Mouse (Mus musculus): Measurements from ENCODE around the gene Gstp1. TPM values are rescaled to one million over a fixed set of nuclear protein-coding genes. Genes with fewer than 3 reads are reported as not detected.
"Not testable (repeated sequence)": the region's sequence is repeated elsewhere in the genome, so short reads cannot be mapped to it uniquely, and the experiment has no call there.

Gstp1 gene
- total and polyA plus RNA-seq, 3 experiments, result 356 to 490 (median 371) TPM

DNA sequence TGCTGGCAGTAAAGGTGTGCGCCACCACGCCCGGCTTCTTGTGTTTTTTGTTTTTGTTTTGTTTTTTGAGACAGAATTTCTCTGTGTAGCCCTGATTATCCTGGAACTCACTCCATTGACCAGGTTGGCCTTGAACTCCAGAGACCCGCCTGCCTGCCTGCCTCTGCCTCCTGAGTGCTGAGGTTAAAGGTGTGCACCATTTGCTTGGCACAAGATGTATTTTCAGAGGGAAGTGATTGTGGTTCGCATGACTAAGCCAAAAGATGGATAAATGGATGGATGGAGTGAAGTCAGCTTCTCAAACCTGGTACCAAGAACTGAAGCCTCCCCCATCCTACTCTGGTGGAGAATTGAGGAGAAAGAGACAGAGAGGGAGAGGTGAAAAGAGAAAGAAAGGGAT is 16.8 kb upstream of the Gstp1 start:
- 88% methylated on average over 5 of the region's 5 CpGs for WGBS
- no peak overlapping the region for H3K4me3 ChIP-seq
- TF ChIP-seq CTCF (IDR thresholded peaks at IDR 0.05) (no peak), EP300 (IDR thresholded peaks at IDR 0.05; ENCODE audit: insufficient read depth, low read depth, low read length) (no peak), POLR2A (IDR thresholded peaks at IDR 0.05; ENCODE audit: insufficient read depth, low read depth, low read length) (no peak)
- H3K79me2 ChIP-seq (replicated peaks; ENCODE audit: control insufficient read depth, insufficient read depth, low read length), result no peaks in the 10 kb centered on the region
- intact Hi-C loops (cut with DNase I), result loop anchor here (5.0 kb wide), 1 partner anchor 173 kb away; no protein-coding TSS in a partner anchor
- no peaks in the 10 kb centered on the region for H3K27me3 ChIP-seq (ENCODE audit: control insufficient read depth, insufficient read depth, low read length)
- H3K27ac ChIP-seq, result no peak overlapping the region
- no peak for DNase-seq
- H3K9ac ChIP-seq (ENCODE audit: low read depth, low read length), result no peak overlapping the region
- H3K36me3 ChIP-seq (ENCODE audit: control insufficient read depth, insufficient read depth, low read length), result no peaks in the 10 kb centered on the region
- H3K4me1 ChIP-seq (ENCODE audit: control insufficient read depth, insufficient read depth, low read length), result no peaks in the 10 kb centered on the region; the same call in 1 of the 2 replicates

DNA sequence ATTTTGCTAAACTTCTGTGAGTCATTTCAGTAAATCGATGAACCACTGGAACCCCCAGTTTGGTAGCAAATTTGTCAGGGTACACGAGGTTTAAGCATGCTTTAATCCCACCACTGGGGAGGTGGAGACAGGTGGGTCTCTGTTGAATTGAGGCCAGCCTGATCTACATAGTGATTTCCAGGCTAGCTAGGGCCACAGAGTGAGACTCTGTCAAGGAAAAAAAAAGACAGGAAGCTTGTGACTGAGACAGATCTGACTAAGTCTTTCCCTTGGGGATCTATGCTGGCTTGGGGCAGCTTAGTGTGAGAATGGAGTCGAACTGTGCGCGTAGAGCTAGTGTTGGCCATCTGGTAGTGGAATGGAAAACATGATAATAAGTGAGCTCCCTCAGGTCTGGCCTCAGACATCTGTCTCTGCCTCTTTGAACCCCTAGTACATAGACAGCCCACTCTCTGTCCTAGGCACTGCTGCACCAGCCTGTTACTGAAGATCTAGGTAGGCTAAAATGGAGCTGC is 14.8 kb upstream of the Gstp1 start:
- H3K36me3 ChIP-seq (ENCODE audit: control insufficient read depth, insufficient read depth, low read length), result no peaks in the 10 kb centered on the region
- H3K79me2 ChIP-seq (replicated peaks; ENCODE audit: control insufficient read depth, insufficient read depth, low read length), result no peaks in the 10 kb centered on the region
- no peak overlapping the region for H3K4me3 ChIP-seq
- DNase-seq, result no peak
- no peak overlapping the region; the same call in 1 of the 2 replicates for H3K27ac ChIP-seq
- TF ChIP-seq POLR2A (IDR thresholded peaks at IDR 0.05; ENCODE audit: insufficient read depth, low read depth, low read length) (no peak), EP300 (IDR thresholded peaks at IDR 0.05; ENCODE audit: insufficient read depth, low read depth, low read length) (no peak), CTCF (IDR thresholded peaks at IDR 0.05) (no peak)
- intact Hi-C loops (cut with DNase I), result loop anchor here (5.0 kb wide), 1 partner anchor 175 kb away; no protein-coding TSS in a partner anchor
- H3K9ac ChIP-seq (ENCODE audit: low read depth, low read length), result no peak overlapping the region
- 43% methylated on average over 5 of the region's 5 CpGs for WGBS
- no peaks in the 10 kb centered on the region; the same call in 1 of the 2 replicates for H3K4me1 ChIP-seq (ENCODE audit: control insufficient read depth, insufficient read depth, low read length)
- no peaks in the 10 kb centered on the region for H3K27me3 ChIP-seq (ENCODE audit: control insufficient read depth, insufficient read depth, low read length)

DNA sequence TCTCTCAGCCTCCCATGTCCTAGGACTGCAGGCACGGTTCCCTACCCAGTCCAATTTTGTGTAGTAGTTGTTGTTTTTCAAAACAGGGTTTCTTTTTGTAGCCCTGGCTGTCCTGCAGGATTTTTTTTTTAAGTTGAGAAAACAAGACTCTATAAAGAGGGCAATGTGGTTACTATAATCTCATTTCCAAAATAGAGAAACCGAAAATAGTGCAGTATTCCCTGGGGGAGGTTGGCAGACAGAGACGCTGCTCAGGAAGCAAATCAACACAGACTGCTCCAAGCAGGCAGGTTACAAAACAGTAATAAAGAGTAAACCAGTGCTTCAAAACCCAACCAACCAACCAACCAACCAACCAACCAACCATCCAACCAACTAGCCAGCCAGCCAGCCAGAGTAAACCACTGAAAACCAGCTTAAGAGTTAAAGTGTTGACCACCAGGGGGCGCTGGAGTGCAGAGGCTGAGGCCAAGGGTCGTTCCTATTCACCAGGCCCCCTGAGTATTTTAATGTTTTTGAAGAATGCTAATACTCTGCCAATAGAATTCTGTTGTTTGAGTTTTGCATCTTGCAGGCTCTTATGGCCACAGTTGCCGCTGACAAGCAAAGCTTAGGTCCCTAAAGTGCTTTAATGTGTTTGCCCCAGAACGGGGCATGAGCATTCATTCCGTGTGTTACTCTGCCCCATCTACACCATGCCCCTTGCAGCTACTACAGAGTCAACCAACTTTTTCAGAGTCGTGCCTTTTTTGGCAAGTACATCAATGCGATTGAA is 14.1 kb upstream of the Gstp1 start:
- Histone ChIP-seq H3K4me1 (ENCODE audit: control insufficient read depth, insufficient read depth, low read length) (no peaks in the 10 kb centered on the region; the same call in 1 of the 2 replicates), H3K4me3 (no peak overlapping the region), H3K27ac (no peak overlapping the region; the same call in 1 of the 2 replicates), H3K79me2 (replicated peaks; ENCODE audit: control insufficient read depth, insufficient read depth, low read length) (no peaks in the 10 kb centered on the region), H3K36me3 (ENCODE audit: control insufficient read depth, insufficient read depth, low read length) (no peaks in the 10 kb centered on the region), H3K27me3 (ENCODE audit: control insufficient read depth, insufficient read depth, low read length) (no peaks in the 10 kb centered on the region), H3K9ac (ENCODE audit: low read depth, low read length) (no peak overlapping the region)
- intact Hi-C loops (cut with DNase I), result loop anchor here (5.0 kb wide), 1 partner anchor 175 kb away; no protein-coding TSS in a partner anchor
- 42% methylated on average over 10 of the region's 10 CpGs for WGBS
- TF ChIP-seq CTCF (IDR thresholded peaks at IDR 0.05), result peak; percentile 79
- no peak for TF ChIP-seq POLR2A (IDR thresholded peaks at IDR 0.05; ENCODE audit: insufficient read depth, low read depth, low read length)
- DNase-seq, result peak; percentile 66 to 76

DNA sequence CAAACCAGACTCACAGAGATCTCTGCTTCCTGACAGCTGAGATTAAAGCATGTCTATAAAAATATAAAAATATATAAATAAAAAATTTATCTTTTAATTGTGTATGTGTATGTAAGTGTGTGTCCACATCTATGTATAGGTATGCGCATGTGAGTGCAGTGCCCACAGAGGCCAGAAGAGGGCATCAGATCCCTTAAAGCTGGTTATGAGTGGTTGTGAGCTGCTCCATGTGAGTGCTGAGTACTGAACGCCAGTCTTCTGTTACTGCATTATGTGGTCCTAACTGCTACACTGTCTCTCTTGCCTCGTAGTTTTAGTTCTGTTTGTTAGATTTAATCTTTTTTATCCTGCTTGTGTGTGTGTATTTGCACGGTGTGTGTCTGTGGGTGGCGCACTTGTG is 13.2 kb upstream of the Gstp1 start:
- H3K36me3 ChIP-seq (ENCODE audit: control insufficient read depth, insufficient read depth, low read length), result no peaks in the 10 kb centered on the region
- H3K4me1 ChIP-seq (ENCODE audit: control insufficient read depth, insufficient read depth, low read length), result peaks cover 1% of the 10 kb centered on the region; the same call in 1 of the 2 replicates
- H3K9ac ChIP-seq (ENCODE audit: low read depth, low read length), result no peak overlapping the region
- H3K4me3 ChIP-seq, result no peak overlapping the region
- no peak for TF ChIP-seq EP300 (IDR thresholded peaks at IDR 0.05; ENCODE audit: insufficient read depth, low read depth, low read length)
- peak; percentile 33; the same call in 1 of the 2 replicates for TF ChIP-seq CTCF (IDR thresholded peaks at IDR 0.05)
- 95% methylated on average over 5 of the region's 5 CpGs for WGBS
- no peaks in the 10 kb centered on the region for H3K79me2 ChIP-seq (replicated peaks; ENCODE audit: control insufficient read depth, insufficient read depth, low read length)
- no peaks in the 10 kb centered on the region for H3K27me3 ChIP-seq (ENCODE audit: control insufficient read depth, insufficient read depth, low read length)
- intact Hi-C loops (cut with DNase I), result loop anchor here (5.0 kb wide), 1 partner anchor 176 kb away; no protein-coding TSS in a partner anchor
- H3K27ac ChIP-seq, result no peak overlapping the region
- DNase-seq, result no peak

DNA sequence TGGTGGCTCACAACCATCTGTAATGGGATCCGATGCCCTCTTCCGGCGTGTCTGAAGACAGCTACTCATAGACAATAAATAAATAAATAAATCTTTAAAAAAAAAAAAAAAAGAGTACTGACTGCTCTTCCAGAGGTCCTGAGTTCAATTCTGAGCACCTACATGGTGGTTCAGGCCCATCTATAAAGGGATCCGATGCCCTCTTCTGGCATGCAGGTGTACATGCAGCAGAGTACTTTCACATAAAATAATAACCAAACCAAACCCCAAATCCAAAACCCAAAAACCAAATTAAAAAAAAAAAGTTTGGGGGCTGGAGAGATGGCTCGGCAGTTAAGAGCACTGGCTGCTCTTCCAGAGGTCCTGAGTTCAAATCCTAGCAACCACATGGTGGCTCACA is 11.3 kb upstream of the Gstp1 start:
- H3K4me1 ChIP-seq (ENCODE audit: control insufficient read depth, insufficient read depth, low read length); H3K27ac ChIP-seq; H3K9ac ChIP-seq (ENCODE audit: low read depth, low read length); H3K27me3 ChIP-seq (ENCODE audit: control insufficient read depth, insufficient read depth, low read length); intact Hi-C loops (cut with DNase I); H3K36me3 ChIP-seq (ENCODE audit: control insufficient read depth, insufficient read depth, low read length); H3K4me3 ChIP-seq; H3K79me2 ChIP-seq (replicated peaks; ENCODE audit: control insufficient read depth, insufficient read depth, low read length); DNase-seq: not testable (repeated sequence)
- WGBS, result 75% methylated on average over 5 of the region's 5 CpGs
- TF ChIP-seq CTCF (IDR thresholded peaks at IDR 0.05), result peak; percentile 29

DNA sequence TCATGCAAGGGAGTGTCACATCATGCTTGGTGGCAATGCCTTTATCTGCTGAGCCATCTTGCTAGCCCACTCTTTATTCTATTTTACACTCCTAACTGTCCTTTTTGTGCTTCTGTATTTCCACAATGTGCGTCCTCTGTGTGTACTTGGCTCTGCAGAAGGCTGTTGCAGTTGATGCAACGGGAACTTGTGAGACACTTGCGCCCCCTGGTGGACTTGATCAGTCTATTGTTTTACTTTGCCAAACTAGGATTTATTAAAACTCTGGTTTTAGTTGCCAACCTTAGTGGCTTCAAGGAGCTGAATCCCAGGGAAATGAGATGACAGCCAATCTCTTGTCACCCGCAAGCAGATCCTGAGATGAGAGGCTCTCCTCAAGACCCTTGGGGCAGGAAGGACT is 10.1 kb upstream of the Gstp1 start:
- TF ChIP-seq POLR2A (IDR thresholded peaks at IDR 0.05; ENCODE audit: insufficient read depth, low read depth, low read length), result no peak
- TF ChIP-seq EP300 (IDR thresholded peaks at IDR 0.05; ENCODE audit: insufficient read depth, low read depth, low read length), result no peak
- TF ChIP-seq CTCF (IDR thresholded peaks at IDR 0.05), result peak; percentile 91
- 21% methylated on average over 4 of the region's 4 CpGs for WGBS
- Histone ChIP-seq H3K36me3 (ENCODE audit: control insufficient read depth, insufficient read depth, low read length) (no peaks in the 10 kb centered on the region), H3K9ac (ENCODE audit: low read depth, low read length) (no peak overlapping the region), H3K79me2 (replicated peaks; ENCODE audit: control insufficient read depth, insufficient read depth, low read length) (no peaks in the 10 kb centered on the region), H3K27me3 (ENCODE audit: control insufficient read depth, insufficient read depth, low read length) (no peaks in the 10 kb centered on the region), H3K4me1 (ENCODE audit: control insufficient read depth, insufficient read depth, low read length) (peaks cover 6% of the 10 kb centered on the region), H3K4me3 (no peak overlapping the region), H3K27ac (no peak overlapping the region)
- intact Hi-C loops (cut with DNase I), result loop anchor here (1.0 kb wide), 1 partner anchor 29 kb away; no protein-coding TSS in a partner anchor
- peak; percentile 76 to 83 for DNase-seq
